Mouse (Mus musculus) embryonic facial prominence, embryonic 15.5 days (tissue): ENCODE data around the gene Psg28. TPM values are rescaled to one million over a fixed set of nuclear protein-coding genes. Genes with fewer than 3 reads are reported as not detected.
"Not testable (repeated sequence)": the region's sequence is repeated elsewhere in the genome, so short reads cannot be mapped to it uniquely, and the experiment has no call there.

Experiments used
- ATAC-seq: fragments of 200-750 bp; cut with Nextera tagmentation; 2 replicates; pipeline ENCODE4 v1.8.0; 2017; ENCODE audit warnings: low read depth, moderate TSS enrichment; ENCODE audit not compliant: insufficient number of reproducible peaks, low FRiP score, low TSS enrichment
- H3K27ac ChIP-seq: fragments of 300-500 bp; sonication (generic); replicated peaks from 2 replicates; pipeline ENCODE4 v1.5.1; 2015; ENCODE audit warnings: mild to moderate bottlenecking, inconsistent platforms
- H3K27me3 ChIP-seq: fragments of 300-500 bp; sonication (generic); 2 replicates; pipeline ENCODE4 v1.6.1; 2015; ENCODE audit warnings: inconsistent platforms
- H3K36me3 ChIP-seq: fragments of 300-500 bp; sonication (generic); 2 replicates; pipeline ENCODE4 v1.6.1; 2015; ENCODE audit warnings: mild to moderate bottlenecking, inconsistent platforms
- H3K4me1 ChIP-seq: fragments of 300-500 bp; sonication (generic); 2 replicates; pipeline ENCODE4 v1.6.1; 2015; ENCODE audit warnings: inconsistent platforms
- H3K4me2 ChIP-seq: fragments of 300-500 bp; sonication (generic); replicated peaks from 2 replicates; pipeline ENCODE4 v1.6.1; 2015; ENCODE audit warnings: mild to moderate bottlenecking, inconsistent platforms
- H3K4me3 ChIP-seq: fragments of 300-500 bp; sonication (generic); replicated peaks from 2 replicates; pipeline ENCODE4 v1.5.1; 2015; ENCODE audit warnings: mild to moderate bottlenecking, inconsistent platforms
- H3K9ac ChIP-seq: fragments of 300-500 bp; sonication (generic); 2 replicates; pipeline ENCODE4 v1.6.1; 2015; ENCODE audit warnings: inconsistent platforms
- H3K9me3 ChIP-seq: fragments of 300-500 bp; sonication (generic); replicated peaks from 2 replicates; pipeline ENCODE4 v1.6.1; 2016; ENCODE audit warnings: inconsistent platforms
- WGBS: fragments of 180-500 bp; shearing (Covaris S2); methylation state at CpG from one replicate; pipeline ENCODE4 v1.1.7; 2015; 5-methylcytosine and 5-hydroxymethylcytosine counted together
- microRNA-seq: library from miRNA; unstranded; fragments of <30 nt; microRNA quantifications from one replicate; pipeline ENCODE4, GENCODE M21; 2016; ENCODE audit warnings: borderline number of aligned reads
- polyA plus RNA-seq: library from polyadenylated mRNA; unstranded; fragments of >200 nt; fragmentation: Nextera tagmentation; extraction: Ambion mirVana; gene quantifications from 2 replicates; pipeline ENCODE4 v1.2.1, GENCODE M21; 2015

Psg28 gene
- not detected in 2 replicates for polyA plus RNA-seq

GRCm38 (mm10) chr7:18431941-18432340 lies at the start of gene Psg28:
TSS of gene Psg28 (minus strand) at chr7:18432041.
- not testable (repeated sequence) for H3K4me1 ChIP-seq, ATAC-seq, H3K4me3 ChIP-seq, H3K9me3 ChIP-seq, H3K36me3 ChIP-seq, H3K4me2 ChIP-seq, H3K27ac ChIP-seq, H3K27me3 ChIP-seq, H3K9ac ChIP-seq
- WGBS: 71% methylated on average over 2 of the region's 2 CpGs

GRCm38 (mm10) chr7:18403407-18403806 lies 28.4 kb downstream of the Psg28 start:
- Histone ChIP-seq H3K4me3 (peak overlapping the region; percentile 18), H3K4me1 (no peaks in the 10 kb centered on the region), H3K27ac (no peak overlapping the region), H3K4me2 (no peak overlapping the region), H3K27me3 (no peaks in the 10 kb centered on the region), H3K36me3 (no peaks in the 10 kb centered on the region), H3K9me3 (peaks cover 10% of the 10 kb centered on the region; the same call in 1 of the 2 replicates), H3K9ac (no peak overlapping the region)
- 37% methylated on average over 11 of the region's 11 CpGs for WGBS
- no peak for ATAC-seq

DNA sequence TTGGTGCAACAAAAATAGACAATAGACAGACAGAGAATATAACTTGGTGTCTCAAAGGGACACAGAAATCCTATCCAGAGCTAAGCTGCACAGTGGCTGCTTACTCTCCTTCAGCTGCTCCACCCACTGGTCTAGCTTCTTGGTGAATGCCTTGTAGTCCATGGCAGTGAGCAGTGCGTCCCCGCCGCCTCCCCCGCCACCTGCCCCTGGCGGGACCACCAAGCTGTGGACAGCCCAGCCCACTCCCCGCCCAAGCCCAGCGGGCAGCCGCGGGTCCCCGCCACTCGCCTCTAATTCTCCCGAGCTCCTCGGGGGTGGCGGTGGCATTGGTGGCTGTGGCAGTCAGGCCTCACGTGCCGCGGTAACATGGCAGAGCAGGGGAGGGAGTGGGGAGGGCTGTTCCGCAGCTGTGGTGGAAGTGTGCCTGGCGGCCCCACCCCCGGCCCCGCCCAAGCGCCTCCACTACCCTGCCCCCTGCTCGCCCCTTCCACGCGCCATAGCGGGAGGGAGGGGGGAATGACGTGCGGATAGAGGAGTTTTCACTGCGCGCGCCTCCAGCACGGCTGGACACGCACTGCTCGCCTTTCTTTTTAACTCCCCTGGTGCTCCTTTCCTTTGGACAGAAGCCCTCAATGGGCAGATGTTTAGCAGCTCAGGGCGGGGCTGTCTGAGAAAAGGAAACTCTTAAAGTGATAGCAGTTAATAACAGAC lies 29.2 kb downstream of the Psg28 start:
- H3K9ac ChIP-seq: no peak overlapping the region
- H3K9me3 ChIP-seq: peaks cover 10% of the 10 kb centered on the region; the same call in 1 of the 2 replicates
- ATAC-seq: peak; percentile 72; the same call in 1 of the 2 replicates
- peak overlapping the region; percentile 18 for H3K4me3 ChIP-seq
- H3K36me3 ChIP-seq: no peaks in the 10 kb centered on the region
- no peak overlapping the region for H3K4me2 ChIP-seq
- 20% methylated on average over 34 of the region's 35 CpGs for WGBS
- H3K27ac ChIP-seq: no peak overlapping the region
- no peaks in the 10 kb centered on the region for H3K4me1 ChIP-seq
- H3K27me3 ChIP-seq: no peaks in the 10 kb centered on the region

DNA sequence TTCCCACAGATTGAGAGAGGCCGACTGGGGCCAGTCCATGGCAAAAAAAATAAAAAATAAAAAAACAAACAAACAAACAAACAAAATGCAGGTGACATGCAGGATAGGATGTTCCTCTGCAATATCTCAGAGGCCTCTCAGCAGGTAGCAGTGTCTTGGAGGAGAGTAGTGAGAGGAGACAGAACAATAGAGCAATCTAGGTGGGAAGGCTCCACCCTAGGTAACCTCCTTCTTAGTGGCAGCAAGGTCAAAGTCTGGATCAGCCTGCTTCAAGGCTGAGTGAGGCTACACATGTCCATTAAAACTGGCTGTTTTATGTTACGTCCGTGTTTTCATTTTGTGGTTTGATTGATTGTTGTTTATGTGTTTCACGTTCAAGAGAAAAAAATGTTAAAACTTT lies 40.4 kb downstream of the Psg28 start:
- not testable (repeated sequence) for H3K9ac ChIP-seq, ATAC-seq, H3K4me1 ChIP-seq, H3K4me3 ChIP-seq, H3K4me2 ChIP-seq, H3K27ac ChIP-seq, H3K36me3 ChIP-seq, H3K9me3 ChIP-seq, H3K27me3 ChIP-seq
- 76% methylated on average over 4 of the region's 4 CpGs for WGBS

DNA sequence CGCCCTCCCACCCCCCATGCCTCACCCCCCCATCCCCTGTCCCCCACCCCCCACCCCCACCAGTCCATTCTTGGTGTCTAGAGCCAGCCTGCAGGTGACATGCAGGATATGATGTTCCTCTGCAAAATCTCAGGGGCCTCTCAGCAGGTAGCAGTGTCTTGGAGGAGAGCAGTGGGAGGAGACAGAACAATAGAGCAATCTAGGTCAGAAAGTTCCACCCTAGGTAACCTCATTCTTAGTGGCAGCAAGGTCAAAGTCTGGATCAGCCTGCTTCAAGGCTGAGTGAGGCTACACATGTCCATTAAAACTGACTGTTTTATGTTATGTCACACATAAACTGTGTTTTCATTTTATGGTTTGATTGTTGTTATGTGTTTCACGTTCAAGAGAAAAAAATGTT lies 53.5 kb downstream of the Psg28 start:
- Histone ChIP-seq H3K4me1 (no peaks in the 10 kb centered on the region), H3K4me2 (no peak overlapping the region), H3K9ac (no peak overlapping the region), H3K27me3 (no peaks in the 10 kb centered on the region), H3K9me3 (peaks cover 13% of the 10 kb centered on the region), H3K36me3 (no peaks in the 10 kb centered on the region), H3K4me3 (no peak overlapping the region), H3K27ac (no peak overlapping the region)
- 44% methylated on average over 2 of the region's 2 CpGs for WGBS
- ATAC-seq: no peak

Small RNA genes within 50 kb of the gene (microRNA-seq; reads per million reads assigned to microRNA genes)
- not detected for gene Gm24715

Other genes with a start within 250 kb of the Psg28 start
- gene Mill1, start 186.7 kb downstream of the Psg28 start, polyA plus RNA-seq: 0.12 and 0.35 TPM in 2 replicates
- gene Psg18, start 77.0 kb downstream of the Psg28 start, polyA plus RNA-seq: not detected in 2 replicates
- not detected in 2 replicates for gene Psg26, start 52.1 kb upstream of the Psg28 start, polyA plus RNA-seq
- not detected in 2 replicates for gene Psg25, start 100.2 kb upstream of the Psg28 start, polyA plus RNA-seq
- gene Psg27, start 135.3 kb upstream of the Psg28 start, polyA plus RNA-seq: not detected in 2 replicates
- not detected in 2 replicates for gene Psg23, start 184.5 kb upstream of the Psg28 start, polyA plus RNA-seq
- gene Psg21, start 224.7 kb upstream of the Psg28 start, polyA plus RNA-seq: not detected in 2 replicates